Mouse (Mus musculus): ENCODE measurements at regions not wholly inside any gene's neighbourhood (a gene's known extent, or its start where the extent isn't known, plus 50 kb on each side); places are given as distances from the start of the nearest gene placed in this dataset.

DNA sequence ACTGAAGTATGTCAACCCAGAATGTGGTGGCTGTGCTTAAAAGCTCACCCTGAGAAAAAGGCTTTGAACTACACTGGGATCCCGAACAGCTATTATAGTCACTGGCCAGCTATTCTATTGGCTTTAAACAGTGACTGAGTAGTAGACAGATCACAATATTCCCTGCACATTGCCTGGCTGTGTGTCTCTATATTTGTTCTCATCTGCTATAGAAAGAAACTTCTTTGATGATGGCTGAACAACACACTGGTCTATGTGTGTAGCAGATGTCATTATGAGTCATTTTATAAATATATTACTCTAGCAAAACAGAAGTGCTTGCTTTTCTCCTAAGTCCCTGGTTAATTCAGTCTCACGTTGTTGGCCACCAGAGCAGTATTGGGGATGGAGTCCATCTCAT lies 152.1 kb upstream of the Slco6d1 start:
- no peak for DNase-seq (ENCODE audit: low read depth, low spot score)

DNA sequence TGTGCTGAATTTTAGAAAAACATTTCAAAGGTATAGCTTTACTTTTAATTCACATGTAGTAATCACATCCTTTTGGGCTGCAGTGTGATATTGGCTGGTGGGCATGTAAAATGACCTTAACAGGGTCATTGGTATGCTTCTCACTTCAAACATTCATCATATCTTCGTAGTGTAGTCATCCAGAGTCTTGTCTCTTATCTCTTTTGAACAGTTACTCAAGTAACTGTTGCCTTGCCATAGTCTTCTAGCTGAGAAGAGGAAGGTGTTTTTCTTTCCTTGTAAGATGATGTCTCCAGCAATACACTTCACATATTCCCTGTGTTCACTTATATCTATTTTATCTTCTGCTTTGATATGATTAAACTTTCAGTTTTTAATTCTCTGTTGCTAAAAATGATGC lies 150.7 kb upstream of the Slco6d1 start:
- DNase-seq (ENCODE audit: low read depth, low spot score): no peak

DNA sequence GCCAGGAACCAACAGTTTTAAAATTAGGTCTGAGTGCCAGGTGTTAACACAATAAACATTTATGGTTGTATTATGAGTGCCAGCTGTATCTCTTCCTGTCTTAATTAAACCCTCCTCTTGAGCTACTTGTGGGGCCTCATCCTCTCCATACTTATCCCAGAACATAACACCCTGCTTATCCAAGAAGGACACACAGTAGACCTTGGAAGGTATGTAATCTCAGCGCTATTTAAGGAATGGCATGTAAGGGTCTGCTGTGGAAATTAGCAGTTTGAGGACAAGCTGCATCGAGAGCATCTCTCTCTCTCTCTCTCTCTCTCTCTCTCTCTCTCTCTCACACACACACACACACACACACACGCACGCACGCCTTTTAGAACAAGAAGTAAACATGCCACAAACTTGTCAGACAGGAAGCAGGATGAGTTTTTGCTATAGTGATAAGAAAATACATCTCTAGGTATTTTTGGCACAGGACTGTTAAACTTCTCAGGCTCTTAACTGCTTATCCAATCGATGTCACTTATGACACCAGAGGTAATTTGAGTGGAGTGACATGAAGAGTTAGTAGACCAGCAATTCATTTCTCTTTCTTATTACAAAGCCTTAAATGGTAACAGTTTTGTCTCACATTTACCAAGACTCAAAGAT lies 146.8 kb upstream of the Slco6d1 start:
- DNase-seq (ENCODE audit: low read depth, low spot score): no peak

- DNase-seq (ENCODE audit: low read depth, low spot score): no peak
Observed at GRCm38 (mm10) chr1:98275524-98275923, 145.4 kb upstream of the Slco6d1 start.

DNA sequence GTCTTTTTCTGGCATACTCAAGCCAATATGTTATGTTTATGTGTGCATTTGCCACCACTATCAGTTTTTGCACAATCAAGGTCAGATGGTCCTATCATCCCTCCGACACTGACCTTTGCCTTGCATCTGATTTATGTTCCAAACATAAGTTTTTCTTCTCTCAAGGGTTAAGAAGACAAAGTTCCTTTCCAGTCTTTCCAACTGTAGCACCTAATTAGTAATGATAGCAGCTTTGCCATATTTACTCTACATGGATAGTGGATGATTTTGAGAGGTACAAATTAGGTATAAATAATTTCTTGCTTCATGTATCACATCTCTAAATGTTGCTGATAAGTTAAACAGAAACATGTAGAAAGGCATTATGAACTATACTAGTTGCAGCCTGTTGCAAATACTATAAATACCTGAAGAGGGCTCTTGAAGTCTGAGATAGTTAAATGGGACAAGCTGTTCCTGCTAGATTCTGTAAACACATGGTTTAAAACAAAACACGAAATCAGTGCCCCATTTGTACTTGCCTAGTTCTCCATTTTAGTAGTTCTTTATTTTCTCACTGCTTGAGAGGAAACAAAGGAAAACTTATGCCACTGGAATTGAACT lies 141.4 kb upstream of the Slco6d1 start:
- DNase-seq (ENCODE audit: low read depth, low spot score): no peak

DNA sequence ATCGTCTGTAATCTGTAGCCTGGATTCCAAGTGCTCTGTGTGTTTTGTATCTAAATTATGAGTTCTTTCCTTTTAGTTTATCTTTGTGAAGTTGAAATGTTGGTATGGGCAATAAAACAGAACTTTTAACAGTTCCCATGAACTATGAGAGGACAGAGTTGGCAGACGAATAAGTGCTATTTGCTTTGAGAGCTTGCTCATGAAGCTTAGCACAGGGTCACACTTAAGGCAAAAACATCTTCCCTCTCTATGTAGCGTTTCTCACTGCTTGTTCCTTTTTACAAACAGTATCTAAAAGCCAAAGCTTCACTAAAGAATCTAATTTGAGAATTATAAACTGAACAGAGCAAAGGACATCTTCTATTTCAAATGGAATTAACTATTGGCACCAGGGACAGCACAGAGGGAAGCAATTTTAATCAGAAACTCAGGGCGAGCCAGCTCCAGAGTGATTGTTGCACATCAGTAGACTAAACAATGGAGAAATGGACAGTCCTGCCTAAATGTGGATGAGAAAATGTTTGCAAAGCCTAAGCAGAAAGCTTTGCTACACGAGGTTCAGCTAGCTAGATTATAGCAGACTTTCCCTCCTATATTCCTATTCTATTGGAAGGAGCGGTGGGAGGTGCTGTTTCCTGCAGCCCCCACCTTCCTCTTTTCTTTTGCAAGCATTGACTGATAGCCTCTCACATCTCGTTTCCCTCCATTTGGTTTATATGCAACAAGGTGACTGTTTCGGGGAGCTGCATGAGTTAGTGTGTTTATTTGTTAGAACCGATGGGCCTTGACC lies 140.5 kb upstream of the Slco6d1 start:
- DNase-seq (ENCODE audit: low read depth, low spot score): no peak

DNA sequence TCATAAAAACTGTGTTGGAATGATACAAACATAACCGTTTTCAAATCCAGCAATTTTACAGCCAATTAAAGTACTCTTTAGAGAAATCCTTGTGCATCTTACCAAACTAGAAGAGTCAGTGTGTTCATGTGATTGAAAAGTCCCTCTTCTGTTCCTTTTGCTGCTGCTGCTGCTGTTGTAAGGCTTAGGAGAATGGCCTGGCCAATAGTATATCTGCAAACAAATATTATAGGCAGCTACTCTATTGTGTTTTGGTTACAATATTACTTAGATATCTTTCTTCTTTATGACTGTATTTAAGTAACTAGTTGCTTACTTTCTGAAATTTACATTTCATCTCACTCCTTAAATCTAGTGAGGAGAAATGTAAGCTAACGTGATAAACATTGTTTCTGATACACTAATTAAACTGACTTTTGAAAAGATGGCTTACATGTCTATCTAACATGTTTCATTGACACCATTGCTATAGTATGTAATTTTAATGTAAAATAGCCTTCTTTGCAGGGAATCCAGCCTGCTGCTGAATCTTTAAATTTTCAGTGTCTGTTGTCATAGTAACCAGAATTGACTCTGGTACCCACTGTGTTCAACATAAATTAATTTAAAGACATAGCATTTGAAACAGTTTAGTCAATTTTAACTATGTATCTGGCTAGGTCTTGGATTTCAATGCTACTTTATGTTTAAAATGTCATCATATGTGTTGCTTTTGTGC lies 139.7 kb upstream of the Slco6d1 start:
- DNase-seq (ENCODE audit: low read depth, low spot score): no peak

GRCm38 (mm10) chr1:98281771-98282149 lies 139.2 kb upstream of the Slco6d1 start:
- no peak for DNase-seq (ENCODE audit: low read depth, low spot score)

GRCm38 (mm10) chr1:98303166-98303565 lies 117.8 kb upstream of the Slco6d1 start:
- no peak for DNase-seq (ENCODE audit: low read depth, low spot score)

- no peak for DNase-seq (ENCODE audit: low read depth, low spot score)
Observed at GRCm38 (mm10) chr1:98306363-98306762, 114.6 kb upstream of the Slco6d1 start.

DNA sequence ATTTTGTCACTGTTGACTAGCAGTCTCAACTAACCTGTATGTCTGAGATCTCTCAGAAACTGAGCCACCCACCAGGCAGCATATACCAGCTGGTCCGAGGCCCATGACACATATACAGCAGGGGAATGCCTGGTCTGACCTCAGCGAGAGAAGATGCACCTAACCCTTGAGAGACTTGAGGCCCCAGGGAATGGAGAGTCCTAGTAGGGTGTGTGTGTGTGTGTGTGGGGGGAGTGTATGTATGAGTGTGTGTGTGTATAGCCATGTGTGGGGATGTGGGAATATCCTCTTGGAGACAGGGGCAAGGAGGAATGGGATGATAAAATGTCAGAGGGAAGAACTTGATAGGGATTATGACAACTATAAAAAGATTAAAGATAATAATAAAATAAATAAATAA lies 113.4 kb upstream of the Slco6d1 start:
- DNase-seq (ENCODE audit: low read depth, low spot score): no peak

DNA sequence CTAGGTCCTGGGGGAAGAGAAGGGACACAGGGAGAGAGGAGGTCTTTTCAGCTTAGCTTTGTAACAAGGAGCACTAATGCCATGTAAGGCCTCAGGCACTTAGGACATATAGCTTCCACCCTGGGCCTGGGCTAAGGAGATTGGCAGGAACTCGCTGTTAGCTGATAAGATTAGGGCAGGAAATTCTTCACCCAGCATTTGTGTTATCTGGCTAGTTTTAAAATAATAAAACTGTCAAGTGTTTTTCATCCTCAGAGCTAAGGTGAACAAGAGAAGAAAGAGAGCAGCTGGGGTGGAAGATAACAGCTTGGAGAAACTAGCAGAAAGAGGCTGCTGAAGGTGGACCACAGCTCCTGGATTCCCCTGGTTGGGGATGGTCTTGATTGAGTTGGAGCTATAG lies 111.0 kb upstream of the Slco6d1 start:
- DNase-seq (ENCODE audit: low read depth, low spot score): no peak

DNA sequence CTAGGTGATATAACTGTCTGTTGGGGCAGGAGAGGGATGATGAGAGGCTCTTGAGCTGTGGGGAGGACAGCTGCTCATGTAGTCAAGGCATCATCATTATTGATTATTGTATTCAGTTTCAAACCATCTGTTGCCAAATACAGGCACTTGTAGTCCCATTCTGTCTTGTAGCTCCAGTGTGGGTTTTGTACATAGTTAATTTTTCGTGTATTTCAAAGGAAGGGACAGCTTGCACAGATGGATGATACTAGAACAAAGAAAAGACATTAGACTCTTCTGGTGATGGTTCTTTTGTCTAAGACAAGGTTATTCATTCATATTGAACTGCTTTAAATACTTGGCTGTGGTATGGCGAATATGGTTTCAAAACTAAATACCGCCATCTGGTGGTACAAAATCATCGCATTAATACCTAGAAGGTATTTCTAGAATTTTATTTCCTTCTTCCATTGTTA lies 70.8 kb upstream of the Slco6d1 start:
- DNase-seq (ENCODE audit: low read depth, low spot score): peak; percentile 20

DNA sequence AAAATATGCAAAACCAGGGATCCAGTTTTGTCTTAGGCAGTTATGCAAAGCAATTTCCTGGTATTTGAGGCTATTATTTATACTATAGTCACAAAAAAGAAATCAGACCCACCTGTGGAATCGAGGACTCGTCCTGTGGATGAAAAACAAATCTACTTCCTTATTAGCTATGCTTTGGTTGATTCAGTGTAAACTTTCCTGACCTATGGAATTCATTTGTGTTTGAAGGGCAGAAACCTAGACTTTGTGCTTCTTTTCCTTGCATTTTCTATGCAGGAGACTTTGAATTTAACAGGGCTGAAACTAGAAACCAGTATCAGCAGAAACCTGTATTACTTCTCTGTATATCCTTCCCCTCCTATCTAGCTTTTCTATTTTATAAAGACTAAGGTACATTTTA lies 70.2 kb upstream of the Slco6d1 start:
- DNase-seq (ENCODE audit: low read depth, low spot score): no peak

DNA sequence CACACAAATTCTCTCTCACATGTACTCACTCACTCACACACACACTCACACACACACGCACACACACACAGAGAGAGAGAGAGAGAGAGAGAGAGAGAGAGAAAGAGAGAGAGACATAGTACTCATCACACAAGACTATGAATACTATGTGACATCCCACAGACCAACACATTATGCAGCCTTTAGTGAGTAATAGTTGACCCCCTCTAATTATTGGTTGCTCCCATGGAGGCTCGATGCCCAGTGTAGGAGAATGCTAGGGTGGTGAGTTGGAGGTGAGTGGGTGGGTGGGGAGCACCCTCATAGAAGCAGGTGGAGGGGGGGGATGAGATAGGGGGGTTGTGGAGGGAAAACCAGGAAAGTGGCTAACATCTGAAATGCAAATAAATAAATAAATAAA lies 69.4 kb upstream of the Slco6d1 start:
- no peak for DNase-seq (ENCODE audit: low read depth, low spot score)
